Mouse (Mus musculus) intestine, embryonic 14.5 days (tissue): Measurements from ENCODE around the gene Tufm. TPM values are rescaled to one million over a fixed set of nuclear protein-coding genes. Genes with fewer than 3 reads are reported as not detected.
A peak's percentile ranks its signal among the peaks of the same experiment; 100 is the strongest.

Experiments used
- ATAC-seq: fragments of 200-750 bp; cut with Nextera tagmentation; replicated peaks from 2 replicates; pipeline ENCODE4 v1.8.0; 2017; ENCODE audit warnings: low read depth, moderate number of reproducible peaks, moderate TSS enrichment, moderate library complexity; ENCODE audit not compliant: low FRiP score, low TSS enrichment
- DNase-seq: peaks from one replicate; pipeline ENCODE4 v3.0.0-alpha.2; 2018; ENCODE audit warnings: low spot score
- H3K27ac ChIP-seq: fragments of 300-500 bp; sonication (generic); 2 replicates; pipeline ENCODE4 v1.5.1; 2014; ENCODE audit warnings: low read depth, mild to moderate bottlenecking, control low read depth
- H3K27me3 ChIP-seq: fragments of 300-500 bp; sonication (generic); replicated peaks from 2 replicates; pipeline ENCODE4 v1.6.1; 2014; ENCODE audit warnings: low read length, control low read depth; ENCODE audit not compliant: control insufficient read depth, insufficient read depth
- H3K36me3 ChIP-seq: fragments of 300-500 bp; sonication (generic); 2 replicates; pipeline ENCODE4 v1.6.1; 2014; ENCODE audit warnings: low read length, control low read depth; ENCODE audit not compliant: control insufficient read depth, insufficient read depth
- H3K4me1 ChIP-seq: fragments of 300-500 bp; sonication (generic); replicated peaks from 2 replicates; pipeline ENCODE4 v1.6.1; 2014; ENCODE audit warnings: low read length, control low read depth, mixed read lengths; ENCODE audit not compliant: control insufficient read depth, insufficient read depth
- H3K4me2 ChIP-seq: fragments of 300-500 bp; sonication (generic); 2 replicates; pipeline ENCODE4 v1.6.1; 2014; ENCODE audit warnings: low read length
- H3K4me3 ChIP-seq: fragments of 300-500 bp; sonication (generic); 2 replicates; pipeline ENCODE4 v1.5.1; 2014; ENCODE audit warnings: low read depth, low read length, control low read depth, mixed read lengths
- H3K9ac ChIP-seq: fragments of 300-500 bp; sonication (generic); 2 replicates; pipeline ENCODE4 v1.6.1; 2014; ENCODE audit warnings: mild to moderate bottlenecking, low read length
- H3K9me3 ChIP-seq: fragments of 300-500 bp; sonication (generic); 2 replicates; pipeline ENCODE4 v1.6.1; 2016; ENCODE audit warnings: low read length, control low read depth; ENCODE audit not compliant: control insufficient read depth
- WGBS: fragments of 180-500 bp; shearing (Covaris S2); extraction: QIAGEN DNeasy Blood & Tissue Kit; methylation state at CpG from one replicate; pipeline ENCODE4 v1.1.7; 2014; 5-methylcytosine and 5-hydroxymethylcytosine counted together
- polyA plus RNA-seq: library from polyadenylated mRNA; unstranded; fragments of >200 nt; fragmentation: Nextera tagmentation; extraction: Ambion mirVana; gene quantifications from 2 replicates; pipeline ENCODE4 v1.2.1, GENCODE M21; 2014

Tufm gene
- 188 and 192 TPM in 2 replicates for polyA plus RNA-seq

DNA sequence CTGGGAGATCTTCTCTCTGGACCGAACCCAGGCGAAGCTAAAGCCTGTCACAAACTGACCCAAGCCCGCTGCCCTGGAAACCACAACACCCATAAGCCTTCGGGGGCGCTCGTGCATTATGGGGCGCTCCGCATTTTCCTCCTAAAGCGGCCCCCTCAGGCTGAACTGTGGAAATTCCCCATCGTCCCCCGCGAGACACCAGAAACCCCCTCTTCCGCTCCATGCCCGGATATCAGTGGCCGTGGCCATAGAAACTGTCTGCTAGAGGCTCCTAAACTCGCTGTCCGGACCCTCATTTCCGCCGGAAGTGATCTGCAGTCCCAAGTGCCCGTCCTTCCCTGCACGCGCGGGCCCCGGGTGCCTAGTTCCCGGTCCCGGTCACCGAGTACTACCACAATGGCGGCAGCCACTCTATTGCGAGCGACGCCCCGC lies at the start of gene Tufm:
Gene Tufm (plus strand): TSS at position 310 of the 432 bp plus-strand sequence.
- Histone ChIP-seq H3K4me1 (peaks cover 6% of the 10 kb centered on the region; the same call in 1 of the 2 replicates), H3K4me3 (peak within 1 kb of the TSS; percentile 74), H3K9me3 (no peaks in the 10 kb centered on the region), H3K4me2 (peak within 1 kb of the TSS; percentile 98), H3K9ac (peak within 1 kb of the TSS; percentile 63), H3K27me3 (no peaks in the 10 kb centered on the region), H3K36me3 (peaks cover 32% of the 10 kb centered on the region), H3K27ac (peak within 1 kb of the TSS; percentile 74)
- peak; percentile 92 for DNase-seq
- under 1% methylated on average over 32 of the region's 32 CpGs for WGBS
- peak; percentile 92 for ATAC-seq

DNA sequence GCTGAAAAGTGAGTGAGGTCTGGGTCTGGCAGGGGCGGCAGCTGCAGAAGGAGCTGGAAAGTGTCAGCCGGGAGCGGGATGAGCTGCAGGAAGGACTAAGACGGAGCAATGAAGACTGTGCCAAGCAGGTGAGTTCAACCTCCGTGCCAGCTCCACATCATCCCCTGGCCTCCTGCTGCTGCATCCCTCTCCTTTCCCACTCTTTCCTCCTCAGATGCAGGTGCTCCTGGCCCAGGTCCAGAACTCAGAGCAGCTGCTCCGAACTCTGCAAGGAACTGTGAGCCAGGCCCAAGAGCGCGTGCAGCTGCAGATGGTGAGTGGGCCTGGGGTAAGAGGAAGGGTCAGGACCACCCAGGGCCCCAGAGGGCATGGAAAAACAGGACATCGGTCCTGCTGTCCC lies 47.0 kb upstream of the Tufm start:
- Histone ChIP-seq H3K27me3 (no peaks in the 10 kb centered on the region), H3K4me3 (no peak overlapping the region), H3K9ac (no peak overlapping the region), H3K36me3 (peaks cover 24% of the 10 kb centered on the region), H3K27ac (no peak overlapping the region), H3K4me1 (no peaks in the 10 kb centered on the region), H3K4me2 (no peak overlapping the region), H3K9me3 (no peaks in the 10 kb centered on the region)
- no peak for DNase-seq
- 77% methylated on average over 9 of the region's 9 CpGs for WGBS
- no peak for ATAC-seq

DNA sequence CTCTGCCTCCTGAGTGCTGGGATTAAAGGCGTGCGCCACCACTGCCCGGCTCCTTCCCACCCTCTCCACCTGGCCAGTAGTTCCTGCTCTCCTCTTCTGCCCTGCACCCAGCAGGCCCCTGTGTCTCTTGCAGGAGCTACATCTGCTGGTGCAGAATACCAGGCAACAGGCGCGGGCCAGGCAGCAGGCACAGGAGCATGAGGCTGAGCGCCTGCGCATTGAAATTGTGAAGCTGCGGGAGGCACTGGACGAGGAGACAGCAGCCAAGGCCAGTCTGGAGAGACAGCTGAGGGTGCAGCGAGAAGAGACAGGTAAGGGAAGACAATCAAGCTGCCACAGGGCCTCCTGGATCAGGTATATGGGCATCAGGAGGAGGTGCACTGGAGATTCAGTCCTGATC lies 43.2 kb upstream of the Tufm start:
- peaks cover 40% of the 10 kb centered on the region for H3K36me3 ChIP-seq
- WGBS, result 95% methylated on average over 10 of the region's 10 CpGs

DNA sequence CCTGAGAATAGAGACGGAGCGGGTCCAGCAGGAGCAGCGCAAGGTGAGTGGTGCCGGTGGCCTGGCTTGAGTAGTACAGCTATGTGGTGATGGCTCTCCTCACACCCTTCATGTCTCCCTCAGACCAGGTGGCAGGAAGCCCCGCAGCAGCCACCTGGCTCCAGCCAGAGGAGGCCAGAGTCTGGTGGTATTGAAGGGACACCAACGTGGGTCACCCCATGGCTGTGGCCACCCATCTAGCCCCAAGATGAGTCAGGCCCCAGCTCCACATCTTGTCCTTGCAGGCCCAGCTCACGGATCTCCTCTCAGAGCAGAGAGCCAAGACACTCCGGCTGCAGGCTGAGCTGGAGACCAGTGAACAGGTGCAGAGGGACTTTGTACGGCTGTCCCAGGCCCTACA lies 42.6 kb upstream of the Tufm start:
- H3K27me3 ChIP-seq, result no peaks in the 10 kb centered on the region
- no peak overlapping the region for H3K4me2 ChIP-seq
- ATAC-seq, result no peak
- DNase-seq, result no peak
- 90% methylated on average over 9 of the region's 9 CpGs for WGBS
- no peak overlapping the region for H3K27ac ChIP-seq
- H3K36me3 ChIP-seq, result peaks cover 40% of the 10 kb centered on the region
- no peak overlapping the region for H3K9ac ChIP-seq
- no peaks in the 10 kb centered on the region for H3K4me1 ChIP-seq
- H3K4me3 ChIP-seq, result no peak overlapping the region
- no peaks in the 10 kb centered on the region for H3K9me3 ChIP-seq

More for the DNA sequence above, 43.2 kb upstream of the Tufm start:
- no peak for DNase-seq
- ATAC-seq, result no peak
- Histone ChIP-seq H3K27me3 (no peaks in the 10 kb centered on the region), H3K4me3 (no peak overlapping the region), H3K4me1 (no peaks in the 10 kb centered on the region), H3K4me2 (no peak overlapping the region), H3K9ac (no peak overlapping the region), H3K27ac (no peak overlapping the region), H3K9me3 (no peaks in the 10 kb centered on the region)

DNA sequence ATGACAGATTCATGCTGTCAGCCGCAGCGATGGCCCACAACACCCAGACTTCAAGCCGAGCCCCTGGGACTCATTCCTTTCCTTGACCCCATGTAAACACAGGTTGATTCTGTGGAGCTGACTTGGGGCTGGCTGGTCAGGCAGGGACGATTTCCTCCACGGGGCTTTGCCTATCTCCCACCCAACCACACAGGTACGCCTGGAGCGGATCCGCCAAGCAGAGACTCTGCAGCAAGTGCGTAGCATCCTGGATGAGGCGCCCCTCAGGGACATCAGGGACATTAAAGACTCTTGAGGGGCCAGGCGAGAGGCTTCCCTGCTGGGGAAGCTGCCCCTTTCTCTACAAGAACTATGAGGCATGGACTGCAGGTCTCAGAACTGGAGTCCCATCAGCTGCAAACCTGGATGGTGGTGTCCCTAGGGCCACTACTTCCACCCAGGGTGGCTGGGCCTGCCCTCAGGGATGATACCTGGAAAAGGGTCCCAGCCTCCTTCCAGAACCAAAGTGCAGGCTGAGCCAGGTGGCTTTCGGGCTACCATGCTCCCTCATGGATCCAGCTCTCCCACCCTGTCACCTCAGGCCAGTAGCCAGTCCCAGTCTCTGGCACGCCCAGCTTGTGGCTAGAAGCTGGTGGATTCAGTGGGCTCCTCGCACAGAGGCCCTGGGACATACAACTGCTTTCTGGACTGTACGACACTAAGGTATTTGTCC lies 41.9 kb upstream of the Tufm start:
- ATAC-seq (no peak), DNase-seq (no peak)
- Histone ChIP-seq H3K27me3 (no peaks in the 10 kb centered on the region), H3K4me1 (no peaks in the 10 kb centered on the region), H3K9me3 (no peaks in the 10 kb centered on the region), H3K27ac (no peak overlapping the region), H3K4me2 (no peak overlapping the region), H3K9ac (no peak overlapping the region), H3K36me3 (peaks cover 40% of the 10 kb centered on the region), H3K4me3 (no peak overlapping the region)
- 93% methylated on average over 15 of the region's 15 CpGs for WGBS

DNA sequence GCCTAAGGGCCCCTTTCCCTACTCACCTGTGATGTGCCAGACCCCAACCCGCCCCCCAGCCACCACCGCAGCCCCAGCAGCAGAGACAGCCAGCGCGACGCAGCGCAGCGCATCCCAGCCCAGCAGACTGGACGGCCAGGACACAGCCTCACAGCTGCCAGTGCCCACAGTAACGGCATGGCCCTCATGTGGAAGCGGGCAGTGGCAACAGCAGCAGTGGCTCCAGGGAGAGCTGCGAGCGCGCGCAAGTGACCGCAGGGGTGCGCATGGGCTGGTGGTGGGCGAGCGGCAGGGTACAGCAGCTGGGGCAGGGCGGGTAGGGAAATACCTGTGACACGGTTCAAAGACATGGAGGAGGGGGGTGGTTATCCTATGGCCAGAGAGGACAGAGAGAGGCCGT lies 40.9 kb upstream of the Tufm start:
- no peaks in the 10 kb centered on the region for H3K4me1 ChIP-seq
- H3K27me3 ChIP-seq, result no peaks in the 10 kb centered on the region
- no peak overlapping the region for H3K4me2 ChIP-seq
- H3K9ac ChIP-seq, result no peak overlapping the region
- no peak overlapping the region for H3K27ac ChIP-seq
- H3K36me3 ChIP-seq, result peaks cover 40% of the 10 kb centered on the region
- WGBS, result 89% methylated on average over 21 of the region's 21 CpGs
- ATAC-seq (no peak), DNase-seq (no peak)
- no peaks in the 10 kb centered on the region for H3K9me3 ChIP-seq
- H3K4me3 ChIP-seq, result no peak overlapping the region

DNA sequence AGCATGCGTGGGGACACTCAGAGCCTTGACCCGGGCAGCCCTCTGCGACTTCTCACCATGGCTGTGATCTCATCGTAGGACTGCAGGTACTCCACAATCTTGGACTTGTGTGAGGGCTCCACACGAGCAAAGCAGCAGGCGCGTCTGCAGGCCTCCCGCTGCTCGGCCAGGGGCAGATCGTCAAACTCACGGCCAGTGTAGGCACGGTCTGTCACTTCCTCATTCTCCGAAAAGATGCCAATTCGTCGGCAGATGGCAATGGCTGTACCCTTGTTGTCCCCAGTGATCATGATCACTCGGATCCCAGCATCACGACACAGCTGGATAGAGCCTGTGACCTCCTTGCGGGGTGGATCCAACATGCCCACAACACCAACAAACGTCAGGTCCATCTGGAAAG lies 38.7 kb upstream of the Tufm start:
- Histone ChIP-seq H3K27ac (no peak overlapping the region), H3K9me3 (no peaks in the 10 kb centered on the region), H3K27me3 (no peaks in the 10 kb centered on the region), H3K4me2 (no peak overlapping the region), H3K4me3 (no peak overlapping the region), H3K36me3 (peaks cover 34% of the 10 kb centered on the region), H3K9ac (no peak overlapping the region), H3K4me1 (no peaks in the 10 kb centered on the region)
- 92% methylated on average over 19 of the region's 19 CpGs for WGBS
- DNase-seq (no peak), ATAC-seq (no peak)

DNA sequence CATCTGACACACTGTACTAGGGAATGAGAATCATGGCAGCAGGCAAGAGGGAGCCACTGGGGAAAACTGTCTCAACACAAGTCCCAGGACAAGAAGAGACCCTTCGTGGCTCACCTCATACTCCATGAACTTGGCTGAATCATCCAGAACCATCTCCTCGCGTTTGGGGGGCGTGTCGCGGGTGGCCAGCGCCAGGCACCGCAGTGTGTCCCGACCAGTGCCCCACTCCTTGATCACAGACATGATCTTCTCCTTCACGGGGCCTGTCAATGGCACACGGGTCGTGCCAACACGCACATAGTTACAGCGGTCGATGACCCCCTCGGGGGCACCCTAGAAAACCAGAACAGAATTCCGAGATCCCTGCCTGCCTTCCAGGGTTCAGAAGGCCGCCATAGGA lies 37.2 kb upstream of the Tufm start:
- Histone ChIP-seq H3K4me1 (no peaks in the 10 kb centered on the region), H3K27me3 (no peaks in the 10 kb centered on the region)
- WGBS, result 92% methylated on average over 18 of the region's 18 CpGs

DNA sequence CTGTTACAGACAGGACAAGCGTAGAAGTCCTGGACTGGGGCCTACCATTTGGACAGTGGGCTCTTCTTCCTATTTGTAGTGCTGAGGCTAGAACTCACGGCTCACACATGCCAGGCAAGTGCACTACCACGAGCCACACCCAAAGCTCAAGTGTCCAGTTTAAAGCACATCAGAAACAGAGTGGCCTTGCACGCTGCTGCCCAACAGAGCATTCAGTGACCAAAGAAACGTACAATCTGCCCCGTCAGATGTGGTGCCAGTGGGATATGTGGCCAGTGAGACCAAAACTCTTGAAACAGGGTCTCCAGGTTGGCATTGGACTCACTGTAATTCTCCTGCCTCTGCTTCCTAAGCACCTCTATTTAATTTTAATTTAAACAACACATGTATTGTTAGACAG lies 36.5 kb upstream of the Tufm start:
- no peak for ATAC-seq
- Histone ChIP-seq H3K27me3 (no peaks in the 10 kb centered on the region), H3K9me3 (no peaks in the 10 kb centered on the region), H3K4me3 (no peak overlapping the region), H3K36me3 (peaks cover 16% of the 10 kb centered on the region), H3K27ac (no peak overlapping the region), H3K9ac (no peak overlapping the region), H3K4me2 (no peak overlapping the region), H3K4me1 (no peaks in the 10 kb centered on the region)
- WGBS, result 89% methylated on average over 6 of the region's 6 CpGs
- DNase-seq, result no peak

More for the DNA sequence above, 37.2 kb upstream of the Tufm start:
- H3K9me3 ChIP-seq, result no peaks in the 10 kb centered on the region
- DNase-seq (no peak), ATAC-seq (no peak)
- H3K9ac ChIP-seq, result no peak overlapping the region
- no peak overlapping the region for H3K27ac ChIP-seq
- no peak overlapping the region for H3K4me3 ChIP-seq
- H3K36me3 ChIP-seq, result peaks cover 23% of the 10 kb centered on the region
- H3K4me2 ChIP-seq, result no peak overlapping the region
